Mouse (Mus musculus): ENCODE measurements at regions not wholly inside any gene's neighbourhood (a gene's known extent, or its start where the extent isn't known, plus 50 kb on each side); places are given as distances from the start of the nearest gene placed in this dataset.

DNA sequence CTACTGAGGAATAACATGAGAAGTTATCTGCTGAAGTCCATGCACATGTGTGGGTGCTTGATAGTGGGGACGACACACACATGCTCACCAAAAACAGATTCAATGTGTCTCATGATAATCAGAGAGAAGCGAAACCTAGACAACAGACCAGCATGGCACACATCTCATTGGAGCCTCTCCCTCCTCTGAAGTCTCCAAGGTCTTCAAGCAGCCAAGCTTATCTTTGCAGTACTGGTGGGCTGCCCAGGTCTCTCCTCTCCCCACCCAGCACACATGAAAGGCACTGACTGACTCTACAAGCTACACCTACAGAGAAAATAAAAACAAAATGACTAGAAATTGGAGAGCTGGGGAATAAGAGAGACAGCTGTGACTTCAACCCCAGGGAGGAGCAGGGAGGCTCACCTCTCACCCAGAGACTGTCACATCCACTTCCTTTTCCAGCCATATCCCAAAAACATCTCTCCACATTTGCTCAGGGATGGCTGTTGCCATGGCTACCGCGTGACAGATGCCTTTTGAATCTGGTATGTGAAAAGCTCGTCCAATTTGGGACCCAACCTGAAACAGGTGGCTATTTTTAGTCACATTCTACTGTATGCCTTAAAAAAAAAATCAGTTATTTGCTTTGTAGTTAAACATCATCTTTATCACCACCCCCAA, 62.7 kb upstream of the Lclat1 start:
- no peak for TF ChIP-seq E2F4 (IDR thresholded peaks at IDR 0.05; ENCODE audit: borderline replicate concordance, low read depth, low read length)
- TF ChIP-seq GATA1 (IDR thresholded peaks at IDR 0.05; ENCODE audit: low read depth, low read length), result no peak
- no peak for TF ChIP-seq RAD21 (IDR thresholded peaks at IDR 0.05; ENCODE audit: low read depth, low read length)
- TF ChIP-seq MYC (IDR thresholded peaks at IDR 0.05; ENCODE audit: low read depth, low read length), result no peak
- no peak for TF ChIP-seq NELFE (IDR thresholded peaks at IDR 0.05; ENCODE audit: low read depth, low read length)
- no peak for TF ChIP-seq ZKSCAN1 (IDR thresholded peaks at IDR 0.05; ENCODE audit: low read depth, low read length)
- no peak for TF ChIP-seq CTCF (IDR thresholded peaks at IDR 0.05 in 2 of 3, conservative IDR thresholded peaks at IDR 0.05 in 1 of 3; ENCODE audit: control insufficient read depth in 1 of 3, insufficient read depth in 1 of 3, low read depth in 2 of 3, low read length in 3 of 3, poor library complexity in 1 of 3, severe bottlenecking in 1 of 3)
- TF ChIP-seq BHLHE40 (IDR thresholded peaks at IDR 0.05; ENCODE audit: borderline replicate concordance, low read depth, low read length), result no peak
- TF ChIP-seq POLR2A (IDR thresholded peaks at IDR 0.05; ENCODE audit: control insufficient read depth in 1 of 2, insufficient read depth in 1 of 2, low read depth in 1 of 2, low read length in 2 of 2, poor library complexity in 1 of 2), result no peak
- TF ChIP-seq USF1 (IDR thresholded peaks at IDR 0.05; ENCODE audit: low read depth, low read length), result no peak
- no peak for TF ChIP-seq MAX (IDR thresholded peaks at IDR 0.05; ENCODE audit: low read length)

Measured in MEL (cell line).